Mouse (Mus musculus) heart, adult 9 months (tissue): ENCODE data around the gene Pan3.

ENCODE experiments used
- DNase-seq, 2 experiments: peaks; one replicate each; pipeline ENCODE4 v3.0.0; 2022; ENCODE audit warnings: low spot score in 2 of 2

The Pan3 gene

GRCm38 (mm10) chr5:147429535-147430305, at the start of gene Pan3:
TSS of gene Pan3 (plus strand) at chr5:147430161.
- peak; percentile 96 for DNase-seq

GRCm38 (mm10) chr5:147381396-147381795, 48.6 kb upstream of the Pan3 start:
- DNase-seq: no peak

- DNase-seq: no peak
These were observed 43.1 kb upstream of the Pan3 start for GRCm38 (mm10) chr5:147386865-147387264.

- no peak for DNase-seq
These were observed 41.5 kb upstream of the Pan3 start for GRCm38 (mm10) chr5:147388376-147389008.

GRCm38 (mm10) chr5:147389052-147389451, 40.9 kb upstream of the Pan3 start:
- peak in 1 of 2 experiments; percentile 4 for DNase-seq

GRCm38 (mm10) chr5:147390772-147391171, 39.2 kb upstream of the Pan3 start:
- no peak for DNase-seq

- DNase-seq: no peak
These were observed 37.2 kb upstream of the Pan3 start for GRCm38 (mm10) chr5:147392667-147393213.

GRCm38 (mm10) chr5:147395050-147395449, 34.9 kb upstream of the Pan3 start:
- no peak for DNase-seq

- DNase-seq: no peak
These were observed 30.0 kb upstream of the Pan3 start, which contains the start of gene Flt3 for GRCm38 (mm10) chr5:147399843-147400504. TSS of gene Flt3 (minus strand) at chr5:147400489.

- DNase-seq: no peak
These were observed 29.4 kb upstream of the Pan3 start for GRCm38 (mm10) chr5:147400505-147400979.

- no peak for DNase-seq
These were observed 28.9 kb upstream of the Pan3 start for GRCm38 (mm10) chr5:147401024-147401423.

GRCm38 (mm10) chr5:147402505-147402904, 27.5 kb upstream of the Pan3 start:
- DNase-seq: peak in 1 of 2 experiments; percentile 27

GRCm38 (mm10) chr5:147406135-147406534, 23.8 kb upstream of the Pan3 start:
- no peak for DNase-seq

GRCm38 (mm10) chr5:147408731-147409130, 21.2 kb upstream of the Pan3 start:
- DNase-seq: no peak

GRCm38 (mm10) chr5:147410585-147410984, 19.4 kb upstream of the Pan3 start:
- DNase-seq: no peak

- DNase-seq: no peak
These were observed 12.0 kb upstream of the Pan3 start for GRCm38 (mm10) chr5:147417986-147418385.

- peak; percentile 34 to 45 for DNase-seq
These were observed 11.4 kb upstream of the Pan3 start for GRCm38 (mm10) chr5:147418394-147419121.

GRCm38 (mm10) chr5:147423612-147424011, 6.3 kb upstream of the Pan3 start:
- no peak for DNase-seq

GRCm38 (mm10) chr5:147426048-147426805, 3.7 kb upstream of the Pan3 start:
- DNase-seq: no peak

GRCm38 (mm10) chr5:147430361-147430935, 487 bp downstream of the Pan3 start:
- DNase-seq: peak in 1 of 2 experiments; percentile 43
